Mouse (Mus musculus) T-cell, adult 2 months (primary cell): Measurements from ENCODE around the gene Mpp2.
A peak's percentile ranks its signal among the peaks of the same experiment; 100 is the strongest.

Experiments used
- DNase-seq: peaks from one replicate; pipeline ENCODE4 v3.0.0; 2022; ENCODE audit warnings: low spot score

Gene Mpp2

GRCm38 (mm10) chr11:102072729-102073128 lies 15.6 kb downstream of the Mpp2 start:
- DNase-seq = no peak

GRCm38 (mm10) chr11:102070426-102070825 lies 17.9 kb downstream of the Mpp2 start:
- DNase-seq = no peak

- no peak for DNase-seq
Observed at GRCm38 (mm10) chr11:102069633-102070032, 18.7 kb downstream of the Mpp2 start.

- no peak for DNase-seq
Observed at GRCm38 (mm10) chr11:102068969-102069368, 19.3 kb downstream of the Mpp2 start.

- DNase-seq = no peak
Observed at GRCm38 (mm10) chr11:102063076-102063475, 25.2 kb downstream of the Mpp2 start.

- DNase-seq = no peak
Observed at GRCm38 (mm10) chr11:102061941-102062473, 26.3 kb downstream of the Mpp2 start.

GRCm38 (mm10) chr11:102061236-102061940 lies 26.9 kb downstream of the Mpp2 start:
- DNase-seq = peak; percentile 51

- peak; percentile 3 for DNase-seq
Observed at GRCm38 (mm10) chr11:102053847-102054246, 34.5 kb downstream of the Mpp2 start.

- no peak for DNase-seq
Observed at GRCm38 (mm10) chr11:102053183-102053582, 35.1 kb downstream of the Mpp2 start.

- DNase-seq = no peak
Observed at GRCm38 (mm10) chr11:102052697-102053096, 35.6 kb downstream of the Mpp2 start.

GRCm38 (mm10) chr11:102051954-102052353 lies 36.4 kb downstream of the Mpp2 start:
- no peak for DNase-seq

- DNase-seq = no peak
Observed at GRCm38 (mm10) chr11:102051541-102051940, 36.8 kb downstream of the Mpp2 start.

GRCm38 (mm10) chr11:102049875-102050482 lies 38.3 kb downstream of the Mpp2 start:
- no peak for DNase-seq

GRCm38 (mm10) chr11:102046607-102047006 lies 41.7 kb downstream of the Mpp2 start:
- DNase-seq = no peak

- DNase-seq = no peak
Observed at GRCm38 (mm10) chr11:102044691-102045212, 43.6 kb downstream of the Mpp2 start.

- no peak for DNase-seq
Observed at GRCm38 (mm10) chr11:102043381-102043780, 44.9 kb downstream of the Mpp2 start.

GRCm38 (mm10) chr11:102042971-102043370 lies 45.3 kb downstream of the Mpp2 start:
- DNase-seq = no peak

- DNase-seq = no peak
Observed at GRCm38 (mm10) chr11:102041350-102041949, 46.9 kb downstream of the Mpp2 start, which contains the start of gene Cd300lg. Cd300lg (plus strand) TSS chr11:102041509.

- DNase-seq = no peak
Observed at GRCm38 (mm10) chr11:102040646-102041045, 47.7 kb downstream of the Mpp2 start.

- peak; percentile 29 for DNase-seq
Observed at GRCm38 (mm10) chr11:102040138-102040524, 48.2 kb downstream of the Mpp2 start.

GRCm38 (mm10) chr11:102039487-102040137 lies 48.7 kb downstream of the Mpp2 start:
- no peak for DNase-seq

- no peak for DNase-seq
Observed at GRCm38 (mm10) chr11:102037789-102038188, 50.5 kb downstream of the Mpp2 start.
